Mouse (Mus musculus) heart, embryonic 12.5 days (tissue): ENCODE results near the gene Lamc2. TPM values are rescaled to one million over a fixed set of nuclear protein-coding genes. Genes with fewer than 3 reads are reported as not detected.
"Not testable (repeated sequence)": the region's sequence is repeated elsewhere in the genome, so short reads cannot be mapped to it uniquely, and the experiment has no call there.

Experiments
- ATAC-seq: fragments of 200-750 bp; cut with Nextera tagmentation; 2 replicates; pipeline ENCODE4 v1.8.0; 2017; ENCODE audit warnings: moderate TSS enrichment, moderate library complexity; ENCODE audit not compliant: insufficient number of reproducible peaks, low FRiP score
- H3K27ac ChIP-seq: fragments of 300-500 bp; sonication (generic); 2 replicates; pipeline ENCODE4 v1.5.1; 2016; ENCODE audit warnings: mild to moderate bottlenecking, moderate library complexity; ENCODE audit not compliant: poor library complexity, severe bottlenecking
- H3K27me3 ChIP-seq: fragments of 300-500 bp; sonication (generic); replicated peaks from 2 replicates; pipeline ENCODE4 v1.6.1; 2016; ENCODE audit warnings: mild to moderate bottlenecking, moderate library complexity
- H3K36me3 ChIP-seq: fragments of 300-500 bp; sonication (generic); 2 replicates; pipeline ENCODE4 v1.6.1; 2016; ENCODE audit warnings: mild to moderate bottlenecking, moderate library complexity
- H3K4me1 ChIP-seq: fragments of 300-500 bp; sonication (generic); replicated peaks from 2 replicates; pipeline ENCODE4 v1.6.1; 2016; ENCODE audit warnings: mild to moderate bottlenecking
- H3K4me2 ChIP-seq: fragments of 300-500 bp; sonication (generic); 2 replicates; pipeline ENCODE4 v1.6.1; 2016; ENCODE audit warnings: mild to moderate bottlenecking, moderate library complexity
- H3K4me3 ChIP-seq: fragments of 300-500 bp; sonication (generic); 2 replicates; pipeline ENCODE4 v1.5.1; 2016; ENCODE audit warnings: mild to moderate bottlenecking
- H3K9ac ChIP-seq: fragments of 300-500 bp; sonication (generic); 2 replicates; pipeline ENCODE4 v1.6.1; 2016; ENCODE audit warnings: mild to moderate bottlenecking, moderate library complexity
- H3K9me3 ChIP-seq: fragments of 300-500 bp; sonication (generic); replicated peaks from 2 replicates; pipeline ENCODE4 v1.6.1; 2016; ENCODE audit warnings: mild to moderate bottlenecking, moderate library complexity
- WGBS: fragments of 180-500 bp; shearing (Covaris S2); methylation state at CpG from one replicate; pipeline ENCODE4 v1.1.7; 2016; 5-methylcytosine and 5-hydroxymethylcytosine counted together
- polyA plus RNA-seq: library from polyadenylated mRNA; unstranded; fragments of >200 nt; fragmentation: Nextera tagmentation; extraction: Ambion mirVana; gene quantifications from 2 replicates; pipeline ENCODE4 v1.2.1, GENCODE M21; 2016

Lamc2 gene
- polyA plus RNA-seq, 1 experiment from 2014 or later: 9.8 TPM

- H3K4me2 ChIP-seq, H3K36me3 ChIP-seq, H3K9me3 ChIP-seq, H3K27ac ChIP-seq, ATAC-seq, H3K4me3 ChIP-seq, H3K27me3 ChIP-seq, H3K9ac ChIP-seq: not testable (repeated sequence)
- WGBS: 73% methylated on average over 10 of the region's 14 CpGs
- peaks cover 14% of the 10 kb centered on the region for H3K4me1 ChIP-seq
Observed at GRCm38 (mm10) chr1:153083233-153083632, 103.0 kb downstream of the Lamc2 start.

- Histone ChIP-seq H3K4me1 (0 out of 2 replicates have a peak, but pooled peaks cover 3% of the 10 kb centered on the region), H3K4me3 (no peak overlapping the region), H3K27me3 (peaks cover 39% of the 10 kb centered on the region), H3K9ac (no peak overlapping the region), H3K4me2 (no peak overlapping the region), H3K27ac (no peak overlapping the region), H3K9me3 (no peaks in the 10 kb centered on the region), H3K36me3 (no peaks in the 10 kb centered on the region)
- no peak for ATAC-seq
- WGBS: 51% methylated on average over 6 of the region's 6 CpGs
Observed at GRCm38 (mm10) chr1:153075955-153076354, 110.3 kb downstream of the Lamc2 start.

- Histone ChIP-seq H3K4me1 (0 out of 2 replicates have a peak, but pooled peaks cover 3% of the 10 kb centered on the region), H3K9me3 (no peaks in the 10 kb centered on the region), H3K4me2 (no peak overlapping the region), H3K27ac (no peak overlapping the region), H3K27me3 (peaks cover 39% of the 10 kb centered on the region), H3K36me3 (no peaks in the 10 kb centered on the region), H3K4me3 (no peak overlapping the region), H3K9ac (no peak overlapping the region)
- no peak for ATAC-seq
- 75% methylated on average over 3 of the region's 3 CpGs for WGBS
Observed at GRCm38 (mm10) chr1:153075087-153075736, 111.0 kb downstream of the Lamc2 start.

GRCm38 (mm10) chr1:153073441-153073840, 112.8 kb downstream of the Lamc2 start:
- no peak overlapping the region for H3K4me3 ChIP-seq
- no peak overlapping the region for H3K9ac ChIP-seq
- no peak overlapping the region for H3K4me2 ChIP-seq
- no peaks in the 10 kb centered on the region for H3K36me3 ChIP-seq
- WGBS: 11% methylated on average over 9 of the region's 9 CpGs
- no peak overlapping the region for H3K27ac ChIP-seq
- H3K4me1 ChIP-seq: 0 out of 2 replicates have a peak, but pooled peaks cover 3% of the 10 kb centered on the region
- no peak for ATAC-seq
- peaks cover 39% of the 10 kb centered on the region for H3K27me3 ChIP-seq
- H3K9me3 ChIP-seq: no peaks in the 10 kb centered on the region

Other genes starting within 250 kb of the Lamc2 start
- 0.98 and 1.2 TPM in 2 replicates for gene Nmnat2, start 231.5 kb downstream of the Lamc2 start, polyA plus RNA-seq
- gene Lamc1, start 146.3 kb upstream of the Lamc2 start, polyA plus RNA-seq: 134 and 146 TPM in 2 replicates
- 0.14 and 0.18 TPM in 2 replicates for gene Shcbp1l, start 238.7 kb upstream of the Lamc2 start, polyA plus RNA-seq